Mouse (Mus musculus) macrophage (primary cell): ENCODE measurements around the gene Slc39a11. TPM values are rescaled to one million over a fixed set of nuclear protein-coding genes. Genes with fewer than 3 reads are reported as not detected.

ENCODE experiments used
- H3K27ac ChIP-seq: fragments of 350-480 bp; formaldehyde crosslinking; 2 replicates; pipeline ENCODE4 v1.9.0; 2021
- H3K36me3 ChIP-seq: fragments of 350-480 bp; formaldehyde crosslinking; 2 replicates; pipeline ENCODE4 v1.9.0; 2021; ENCODE audit errors: inconsistent target
- H3K4me3 ChIP-seq: fragments of 350-480 bp; formaldehyde crosslinking; 2 replicates; pipeline ENCODE4 v1.9.0; 2021; ENCODE audit errors: inconsistent target
- H3K79me2 ChIP-seq: fragments of 350-480 bp; formaldehyde crosslinking; 2 replicates; pipeline ENCODE4 v1.9.0; 2021; ENCODE audit errors: inconsistent target
- WGBS: methylation state at CpG from one replicate; pipeline ENCODE4 v1.1.7; 2026; ENCODE audit warnings: inconsistent platforms; ENCODE audit not compliant: missing documents; 5-methylcytosine and 5-hydroxymethylcytosine counted together
- polyA plus RNA-seq: library from polyadenylated mRNA; stranded (reverse); fragments of 250-400 nt; gene quantifications from 3 replicates; pipeline ENCODE4 v1.2.4, GENCODE M21; 2018; ENCODE audit warnings: inconsistent platforms

Slc39a11 gene
- polyA plus RNA-seq, 1 experiment from 2014 or later, result 21.0 TPM

GRCm38 (mm10) chr11:113422598-113422997, 227.3 kb downstream of the Slc39a11 start:
- 89% methylated on average over 7 of the region's 7 CpGs for WGBS
- Histone ChIP-seq H3K4me3 (no peak overlapping the region), H3K79me2 (no peaks in the 10 kb centered on the region), H3K27ac (no peak overlapping the region), H3K36me3 (no peaks in the 10 kb centered on the region)

- no peak overlapping the region for H3K4me3 ChIP-seq
- H3K27ac ChIP-seq, result no peak overlapping the region
- 91% methylated on average over 15 of the region's 15 CpGs for WGBS
- no peaks in the 10 kb centered on the region for H3K79me2 ChIP-seq
- no peaks in the 10 kb centered on the region for H3K36me3 ChIP-seq
These were observed 230.8 kb downstream of the Slc39a11 start for GRCm38 (mm10) chr11:113418921-113419655.

- H3K4me3 ChIP-seq, result no peak overlapping the region
- no peak overlapping the region for H3K27ac ChIP-seq
- no peaks in the 10 kb centered on the region for H3K79me2 ChIP-seq
- WGBS, result 94% methylated on average over 3 of the region's 4 CpGs
- no peaks in the 10 kb centered on the region for H3K36me3 ChIP-seq
These were observed 231.9 kb downstream of the Slc39a11 start for GRCm38 (mm10) chr11:113417948-113418347.

- Histone ChIP-seq H3K4me3 (no peak overlapping the region), H3K27ac (no peak overlapping the region), H3K79me2 (no peaks in the 10 kb centered on the region), H3K36me3 (no peaks in the 10 kb centered on the region)
- WGBS, result 90% methylated on average over 4 of the region's 4 CpGs
These were observed 237.3 kb downstream of the Slc39a11 start for GRCm38 (mm10) chr11:113412545-113412944.

- no peak overlapping the region for H3K27ac ChIP-seq
- WGBS, result 96% methylated on average over 10 of the region's 10 CpGs
- no peaks in the 10 kb centered on the region for H3K36me3 ChIP-seq
- H3K4me3 ChIP-seq, result no peak overlapping the region
- no peaks in the 10 kb centered on the region for H3K79me2 ChIP-seq
These were observed 238.1 kb downstream of the Slc39a11 start for GRCm38 (mm10) chr11:113411798-113412197.

GRCm38 (mm10) chr11:113409121-113409520, 240.8 kb downstream of the Slc39a11 start:
- Histone ChIP-seq H3K36me3 (no peaks in the 10 kb centered on the region), H3K79me2 (no peaks in the 10 kb centered on the region), H3K27ac (no peak overlapping the region), H3K4me3 (no peak overlapping the region)
- WGBS, result 98% methylated on average over 9 of the region's 9 CpGs

- WGBS, result 90% methylated on average over 4 of the region's 4 CpGs
- H3K79me2 ChIP-seq, result no peaks in the 10 kb centered on the region
- H3K36me3 ChIP-seq, result no peaks in the 10 kb centered on the region
- no peak overlapping the region for H3K27ac ChIP-seq
- H3K4me3 ChIP-seq, result no peak overlapping the region
These were observed 242.4 kb downstream of the Slc39a11 start for GRCm38 (mm10) chr11:113407474-113407873.

- Histone ChIP-seq H3K4me3 (no peak overlapping the region), H3K79me2 (no peaks in the 10 kb centered on the region), H3K36me3 (no peaks in the 10 kb centered on the region), H3K27ac (no peak overlapping the region)
- 97% methylated on average over 4 of the region's 4 CpGs for WGBS
These were observed 249.0 kb downstream of the Slc39a11 start for GRCm38 (mm10) chr11:113400868-113401267.

- no peaks in the 10 kb centered on the region for H3K36me3 ChIP-seq
- no peak overlapping the region for H3K4me3 ChIP-seq
- H3K27ac ChIP-seq, result no peak overlapping the region
- H3K79me2 ChIP-seq, result no peaks in the 10 kb centered on the region
- 92% methylated on average over 11 of the region's 11 CpGs for WGBS
These were observed 250.3 kb downstream of the Slc39a11 start for GRCm38 (mm10) chr11:113399601-113400000.

- Histone ChIP-seq H3K4me3 (no peak overlapping the region), H3K36me3 (no peaks in the 10 kb centered on the region), H3K27ac (no peak overlapping the region), H3K79me2 (no peaks in the 10 kb centered on the region)
- 75% methylated on average over 1 of the region's 1 CpGs for WGBS
These were observed 252.5 kb downstream of the Slc39a11 start for GRCm38 (mm10) chr11:113397394-113397793.

GRCm38 (mm10) chr11:113393366-113394150, 256.3 kb downstream of the Slc39a11 start:
- WGBS, result 95% methylated on average over 23 of the region's 23 CpGs
- no peak overlapping the region for H3K4me3 ChIP-seq
- H3K79me2 ChIP-seq, result no peaks in the 10 kb centered on the region
- H3K36me3 ChIP-seq, result no peaks in the 10 kb centered on the region
- H3K27ac ChIP-seq, result no peak overlapping the region

- no peaks in the 10 kb centered on the region for H3K79me2 ChIP-seq
- WGBS, result 95% methylated on average over 12 of the region's 12 CpGs
- H3K4me3 ChIP-seq, result no peak overlapping the region
- no peaks in the 10 kb centered on the region for H3K36me3 ChIP-seq
- no peak overlapping the region for H3K27ac ChIP-seq
These were observed 258.2 kb downstream of the Slc39a11 start for GRCm38 (mm10) chr11:113391664-113392063.

- H3K79me2 ChIP-seq, result no peaks in the 10 kb centered on the region
- no peak overlapping the region for H3K27ac ChIP-seq
- H3K4me3 ChIP-seq, result no peak overlapping the region
- 92% methylated on average over 6 of the region's 6 CpGs for WGBS
- H3K36me3 ChIP-seq, result no peaks in the 10 kb centered on the region
These were observed 260.2 kb downstream of the Slc39a11 start for GRCm38 (mm10) chr11:113389637-113390036.

GRCm38 (mm10) chr11:113382674-113383571, 267.0 kb downstream of the Slc39a11 start:
- Histone ChIP-seq H3K27ac (no peak overlapping the region), H3K79me2 (no peaks in the 10 kb centered on the region), H3K4me3 (no peak overlapping the region), H3K36me3 (no peaks in the 10 kb centered on the region)
- 60% methylated on average over 9 of the region's 10 CpGs for WGBS
